Mouse (Mus musculus): ENCODE results near the gene Mcoln3. TPM values are rescaled to one million over a fixed set of nuclear protein-coding genes. Genes with fewer than 3 reads are reported as not detected.

Mcoln3 gene
- total RNA-seq, 1 experiment from 2014 or later, result 2.8 TPM

DNA sequence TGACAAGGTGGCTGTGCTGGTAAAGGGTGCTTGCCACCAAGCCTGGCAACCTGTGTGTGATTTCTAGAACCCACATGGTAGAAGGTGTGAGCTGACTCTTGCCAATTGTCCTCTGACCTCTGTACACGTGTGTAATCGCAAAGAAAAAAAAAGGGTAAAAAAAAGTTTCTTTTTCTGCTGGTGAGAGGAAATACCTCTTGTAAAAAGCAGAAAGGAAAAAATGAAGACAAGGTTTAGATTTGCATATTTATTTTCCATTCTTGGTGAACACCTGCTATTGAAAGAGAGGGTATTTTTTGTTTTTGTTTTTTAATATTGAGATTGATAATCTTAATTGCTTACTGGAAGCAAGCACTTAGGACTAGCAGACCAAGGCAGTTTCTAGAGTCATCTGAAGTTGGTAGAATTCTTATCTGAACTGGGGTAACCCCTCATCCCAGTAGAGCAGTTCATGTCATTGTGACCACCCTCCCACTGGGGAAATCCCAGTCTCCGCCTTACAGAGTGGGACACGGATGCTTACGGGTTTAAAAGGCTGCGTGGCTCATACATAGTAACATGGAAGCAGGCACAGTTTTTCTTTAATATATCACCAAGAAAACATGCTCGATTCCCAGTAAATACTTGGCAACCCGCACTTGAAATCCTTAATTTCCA, 5.7 kb downstream of the Mcoln3 start:
- ATAC-seq (ENCODE audit: extremely low read depth, insufficient number of reproducible peaks, low FRiP score, poor library complexity, severe bottlenecking), result 0 out of 2 replicates have a peak, but pooled peaks have one; percentile 4

DNA sequence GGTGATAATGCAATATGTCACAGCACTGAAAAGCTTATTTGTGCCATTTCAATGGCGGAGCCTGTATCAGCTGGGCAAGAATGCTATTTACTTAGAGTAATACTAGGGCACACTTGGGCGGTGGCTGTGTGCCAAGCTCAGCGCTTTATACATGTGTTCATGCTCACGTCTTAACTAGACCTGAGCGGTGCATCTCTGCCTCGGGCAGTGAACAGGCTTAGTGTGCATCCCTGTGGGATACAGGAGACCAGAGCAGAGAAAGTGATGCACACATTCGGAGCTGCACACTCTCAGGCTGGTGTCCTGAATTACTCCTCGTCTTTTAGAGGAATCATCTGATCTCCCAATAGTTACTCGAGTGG, 6.2 kb downstream of the Mcoln3 start:
- no peak for ATAC-seq (ENCODE audit: extremely low read depth, insufficient number of reproducible peaks, low FRiP score, poor library complexity, severe bottlenecking)

DNA sequence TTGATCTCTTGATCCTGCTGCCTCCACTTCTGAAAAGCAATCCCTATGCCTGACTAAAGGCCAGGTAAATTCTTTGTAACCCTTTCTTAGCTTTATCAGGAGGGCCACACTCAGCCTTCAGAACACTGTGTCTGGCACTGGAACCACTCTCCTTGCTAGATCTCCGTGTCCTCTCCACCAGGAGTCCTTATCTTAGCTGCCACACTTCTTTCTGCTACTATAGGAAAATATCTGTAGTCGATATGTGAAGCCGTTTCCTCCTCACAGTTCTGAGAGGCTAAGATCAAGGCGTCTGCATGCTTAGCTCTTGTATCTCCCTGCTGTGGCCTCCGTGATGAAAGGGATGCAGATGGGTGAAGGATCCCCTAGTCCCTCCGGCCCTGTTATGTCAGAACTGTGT, 10.0 kb downstream of the Mcoln3 start:
- ATAC-seq (ENCODE audit: extremely low read depth, insufficient number of reproducible peaks, low FRiP score, poor library complexity, severe bottlenecking), result no peak

DNA sequence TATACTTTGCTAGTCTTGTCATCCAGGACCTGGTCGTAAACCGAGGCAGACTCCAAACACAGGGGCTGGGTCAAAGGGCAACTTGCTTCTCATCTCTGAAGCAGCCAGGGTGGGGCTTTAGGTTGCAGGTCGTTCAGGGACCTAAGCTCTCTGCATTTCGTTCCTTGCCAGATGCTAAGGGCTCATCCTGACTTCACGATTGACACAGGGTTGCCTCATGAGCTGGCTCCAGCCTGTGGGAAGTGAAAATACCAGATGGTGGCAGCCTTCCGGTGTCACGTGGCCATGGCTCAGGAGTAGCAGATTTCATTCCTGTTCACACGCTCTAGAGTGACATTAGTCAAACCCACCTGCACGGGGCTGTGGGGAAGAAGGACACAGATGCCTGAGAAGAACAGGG, 17.6 kb downstream of the Mcoln3 start:
- no peak for ATAC-seq (ENCODE audit: extremely low read depth, insufficient number of reproducible peaks, low FRiP score, poor library complexity, severe bottlenecking)

DNA sequence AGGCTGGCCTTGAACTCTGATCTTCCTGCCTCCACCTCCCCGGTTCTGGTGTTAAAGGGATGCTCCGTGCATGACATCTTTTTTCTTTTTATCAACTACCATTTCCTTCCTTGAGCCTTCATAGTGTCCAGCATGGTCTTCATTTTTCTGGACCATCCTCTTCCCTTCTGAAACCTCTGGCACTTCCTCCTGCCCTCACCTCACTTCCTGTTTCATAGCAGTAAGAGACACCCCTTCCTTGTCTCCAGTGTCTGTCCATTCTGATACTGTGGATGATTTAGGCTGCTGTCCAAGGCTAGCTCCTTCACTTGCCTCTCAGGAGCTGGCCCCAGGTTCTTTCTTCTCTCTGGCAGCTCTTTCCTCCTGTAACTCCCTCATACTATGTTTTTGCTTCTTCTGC, 18.2 kb downstream of the Mcoln3 start:
- ATAC-seq (ENCODE audit: extremely low read depth, insufficient number of reproducible peaks, low FRiP score, poor library complexity, severe bottlenecking), result no peak

DNA sequence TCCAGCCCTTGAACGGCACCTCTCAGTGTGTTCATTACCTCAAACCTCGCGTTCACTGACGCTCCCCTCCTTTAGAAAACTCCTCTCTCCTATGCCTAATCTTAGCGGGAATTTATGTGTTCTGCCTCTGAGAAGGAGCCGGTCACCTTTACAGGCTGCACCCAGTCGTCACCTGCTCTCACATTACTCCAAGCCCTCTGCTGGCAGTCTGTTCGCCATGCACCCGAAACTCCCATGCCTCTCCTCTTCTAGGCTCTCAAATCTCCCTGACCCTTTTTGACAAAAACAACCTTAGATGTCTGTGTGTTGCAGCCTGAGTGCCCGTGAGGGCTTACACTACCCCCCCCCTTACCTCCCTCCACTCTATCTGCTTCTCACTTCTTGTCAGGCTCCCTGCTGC, 19.2 kb downstream of the Mcoln3 start:
- peak; percentile 39; the same call in 1 of the 2 replicates for ATAC-seq (ENCODE audit: extremely low read depth, insufficient number of reproducible peaks, low FRiP score, poor library complexity, severe bottlenecking)

DNA sequence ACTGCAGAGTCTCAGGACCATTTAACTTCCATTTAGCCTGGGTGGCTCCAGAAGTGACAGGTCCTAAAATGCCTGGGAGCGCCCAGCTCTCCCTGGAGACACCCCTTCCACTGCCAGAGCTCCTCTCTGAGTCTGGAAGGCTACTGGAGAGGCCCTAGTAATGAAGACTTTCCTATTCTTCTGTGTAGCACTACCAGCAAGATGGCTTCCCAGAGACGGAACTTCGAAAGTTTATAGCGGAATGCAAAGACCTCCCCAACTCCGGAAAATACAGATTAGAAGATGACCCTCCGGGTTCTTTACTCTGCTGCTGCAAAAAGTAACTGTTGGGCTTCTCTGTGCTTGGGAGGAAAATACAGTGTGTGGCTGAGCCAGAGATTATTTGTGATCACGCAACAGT, 23.0 kb downstream of the Mcoln3 start:
- ATAC-seq (ENCODE audit: extremely low read depth, insufficient number of reproducible peaks, low FRiP score, poor library complexity, severe bottlenecking), result no peak

DNA sequence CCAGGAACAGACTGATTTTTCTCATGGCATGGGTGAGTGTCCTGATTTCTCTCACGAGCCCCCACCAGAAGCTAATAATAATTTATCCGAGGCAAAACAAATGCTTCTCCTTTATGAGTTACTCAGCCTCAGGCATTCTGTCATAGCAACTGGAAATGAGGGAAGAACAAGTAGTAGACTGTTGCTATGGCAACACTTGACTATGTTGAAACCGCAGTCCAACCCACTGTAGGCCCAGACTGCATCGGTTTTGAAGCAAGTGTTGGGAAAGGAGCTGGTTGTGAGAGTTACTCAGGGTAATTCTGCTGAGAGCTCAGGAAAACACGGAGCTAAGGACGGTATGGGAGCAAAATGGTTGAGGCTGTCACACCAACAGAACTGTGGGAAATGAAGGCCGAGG, 25.3 kb downstream of the Mcoln3 start:
- ATAC-seq (ENCODE audit: extremely low read depth, insufficient number of reproducible peaks, low FRiP score, poor library complexity, severe bottlenecking), result no peak

DNA sequence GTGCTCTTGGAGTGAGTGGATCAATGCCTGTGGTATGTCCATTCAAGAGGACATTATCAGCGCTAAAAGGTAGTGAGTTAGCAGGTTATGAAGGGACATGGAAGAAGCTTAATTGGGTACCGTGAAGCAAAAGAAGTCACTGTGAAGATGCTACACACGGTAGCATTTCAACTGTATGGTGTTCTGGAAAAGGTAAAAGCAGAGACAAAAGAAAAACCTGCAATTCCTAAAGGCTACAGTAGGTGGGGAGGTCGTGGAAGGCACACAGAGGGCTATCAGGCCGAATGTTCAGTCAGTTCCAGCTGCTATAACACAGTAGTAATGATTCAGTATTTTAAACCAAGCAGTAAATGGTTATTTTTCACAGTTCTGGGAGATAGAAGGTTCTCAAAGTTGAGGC, 28.3 kb downstream of the Mcoln3 start:
- ATAC-seq (ENCODE audit: extremely low read depth, insufficient number of reproducible peaks, low FRiP score, poor library complexity, severe bottlenecking), result peak; percentile 64; the same call in 1 of the 2 replicates

DNA sequence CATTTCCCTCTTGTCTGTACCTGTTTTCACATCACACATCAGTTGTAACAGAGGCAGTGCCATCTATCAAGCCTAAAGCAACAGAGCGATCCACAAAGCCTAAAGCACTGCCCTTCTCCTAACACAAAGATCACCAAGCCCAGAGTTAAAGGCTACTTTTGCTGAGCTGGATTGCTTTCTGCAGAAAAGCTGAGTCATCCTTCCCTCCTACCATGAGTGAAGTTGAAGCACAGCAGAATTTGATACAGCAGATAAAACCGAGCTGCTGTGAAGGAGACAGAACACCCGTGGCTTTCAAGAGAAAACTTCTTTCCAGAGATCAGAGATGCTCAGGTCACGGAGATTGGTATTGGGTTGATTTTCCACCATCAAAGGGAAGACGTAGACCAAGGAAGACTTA, 28.9 kb downstream of the Mcoln3 start:
- no peak for ATAC-seq (ENCODE audit: extremely low read depth, insufficient number of reproducible peaks, low FRiP score, poor library complexity, severe bottlenecking)

DNA sequence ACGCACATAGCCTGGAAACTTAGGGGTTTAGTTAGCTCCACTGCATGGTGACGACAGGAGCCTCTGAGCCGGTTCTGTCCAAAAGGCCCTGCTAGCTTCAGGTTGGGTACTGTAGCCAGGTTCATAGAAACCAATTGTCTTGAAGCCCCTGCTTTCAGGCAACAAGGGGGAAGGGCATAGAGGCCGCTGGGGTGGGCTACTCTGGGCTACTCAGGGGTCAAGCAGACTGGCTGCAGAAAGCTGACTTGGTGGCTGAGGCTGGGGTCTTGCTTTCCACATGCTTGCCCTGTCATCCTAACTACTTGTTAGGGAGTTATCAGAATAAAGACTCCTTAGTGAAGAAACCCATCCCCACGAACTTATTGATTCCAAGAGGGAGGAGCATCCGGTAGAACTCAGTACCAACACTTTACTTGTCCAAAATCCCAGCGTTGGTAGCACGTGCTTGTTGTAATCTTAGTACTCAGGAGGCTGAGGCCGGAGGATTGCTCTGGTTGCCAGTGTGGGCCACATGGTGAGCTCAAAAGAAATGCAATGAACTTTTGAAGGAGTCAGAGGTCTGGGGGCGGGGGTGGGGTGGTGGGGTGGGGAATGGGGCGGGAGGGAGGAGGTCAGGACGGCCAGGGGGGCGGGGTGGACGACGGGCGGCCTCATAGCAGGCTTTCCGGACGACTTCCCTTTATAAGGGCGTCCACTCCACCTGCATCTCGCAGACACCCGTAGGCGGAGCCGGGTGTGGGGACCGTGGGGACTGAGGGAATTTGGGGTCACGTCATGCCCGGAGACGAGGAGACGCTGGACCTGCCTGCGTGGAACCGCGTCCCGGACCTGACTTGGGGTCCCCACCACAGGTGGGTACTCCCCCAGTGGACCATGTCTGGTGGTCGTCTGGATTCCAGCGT, 32.2 kb downstream of the Mcoln3 start, which contains the start of gene Mcoln2:
Gene Mcoln2, plus strand, starts transcription at position 678 of the 902 bp plus-strand sequence.
- peak; percentile 41; the same call in 1 of the 2 replicates for ATAC-seq (ENCODE audit: extremely low read depth, insufficient number of reproducible peaks, low FRiP score, poor library complexity, severe bottlenecking)

DNA sequence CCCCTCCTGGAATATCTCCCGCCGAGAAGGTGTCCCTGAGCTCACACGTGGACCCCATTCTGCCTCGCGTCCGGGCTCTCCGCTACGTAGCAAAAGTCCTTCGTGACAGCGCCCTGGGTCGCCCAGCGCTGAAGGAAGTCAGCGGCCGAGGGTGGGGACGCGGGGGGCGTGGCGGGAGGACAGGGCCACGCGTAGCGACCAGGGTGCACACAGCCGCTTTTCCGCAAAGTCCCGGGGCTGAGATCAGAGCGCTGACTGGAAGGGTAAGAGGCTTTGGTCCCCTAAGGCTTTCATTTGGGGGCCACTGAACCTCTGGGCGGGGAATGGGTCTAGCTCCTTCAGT, 32.8 kb downstream of the Mcoln3 start:
- ATAC-seq (ENCODE audit: extremely low read depth, insufficient number of reproducible peaks, low FRiP score, poor library complexity, severe bottlenecking), result peak; percentile 54

DNA sequence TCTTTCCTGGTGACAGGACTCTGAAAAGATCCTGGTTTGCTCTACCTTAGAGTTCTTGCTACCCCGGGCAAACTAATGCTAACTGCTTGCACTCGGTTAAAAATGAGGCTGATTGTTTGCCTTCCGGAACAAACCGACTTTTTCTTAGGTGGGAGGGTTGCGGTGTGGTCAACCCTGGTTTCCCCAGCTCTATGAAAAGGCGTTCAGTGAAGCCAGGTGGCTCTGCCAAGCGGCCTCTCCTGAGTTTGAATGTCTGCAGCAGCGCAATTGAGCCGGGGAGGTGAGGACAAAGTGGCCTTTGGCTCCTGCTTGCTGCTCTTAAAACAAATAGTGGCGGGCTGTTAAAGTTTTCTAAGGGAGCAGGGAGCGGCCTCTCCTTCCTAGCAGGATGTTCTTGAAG, 33.3 kb downstream of the Mcoln3 start:
- ATAC-seq (ENCODE audit: extremely low read depth, insufficient number of reproducible peaks, low FRiP score, poor library complexity, severe bottlenecking), result no peak

DNA sequence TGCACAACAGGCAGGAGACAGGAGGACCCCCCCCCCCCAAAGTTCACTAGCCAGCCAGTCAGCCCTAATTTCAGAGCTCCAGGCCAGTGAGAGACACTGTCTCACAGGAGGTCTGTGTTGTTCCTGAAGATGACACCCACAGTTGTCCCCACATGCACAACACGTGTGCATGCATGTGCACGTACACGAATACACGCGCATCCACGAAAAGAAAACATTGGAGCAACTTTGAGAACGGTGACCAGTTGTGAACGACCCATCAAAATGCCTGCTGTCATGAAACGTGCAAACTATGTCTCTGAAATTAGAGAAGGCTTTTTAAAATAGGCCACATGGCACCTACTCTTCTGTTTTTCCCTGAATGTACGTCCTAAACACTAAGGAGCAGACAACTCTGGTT, 34.1 kb downstream of the Mcoln3 start:
- no peak for ATAC-seq (ENCODE audit: extremely low read depth, insufficient number of reproducible peaks, low FRiP score, poor library complexity, severe bottlenecking)

DNA sequence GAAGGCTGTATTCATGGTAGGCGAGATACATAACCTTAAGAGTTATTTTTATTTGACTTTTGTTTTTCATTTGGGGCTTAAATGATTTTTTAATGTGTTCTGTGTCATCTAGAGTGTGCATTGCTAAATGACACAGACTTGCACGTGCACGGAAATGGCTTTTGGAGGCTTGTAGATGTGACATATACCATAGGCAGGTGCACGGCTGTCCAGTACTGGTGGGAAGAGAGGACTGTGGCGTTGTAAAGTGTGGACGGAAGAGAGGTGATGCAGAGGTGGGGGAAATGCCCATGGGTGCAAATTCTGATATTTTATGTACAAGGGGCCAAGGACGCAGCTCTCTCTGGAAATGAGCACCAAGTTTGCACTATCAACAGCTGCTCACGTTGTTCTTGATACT, 34.5 kb downstream of the Mcoln3 start:
- ATAC-seq (ENCODE audit: extremely low read depth, insufficient number of reproducible peaks, low FRiP score, poor library complexity, severe bottlenecking), result no peak

DNA sequence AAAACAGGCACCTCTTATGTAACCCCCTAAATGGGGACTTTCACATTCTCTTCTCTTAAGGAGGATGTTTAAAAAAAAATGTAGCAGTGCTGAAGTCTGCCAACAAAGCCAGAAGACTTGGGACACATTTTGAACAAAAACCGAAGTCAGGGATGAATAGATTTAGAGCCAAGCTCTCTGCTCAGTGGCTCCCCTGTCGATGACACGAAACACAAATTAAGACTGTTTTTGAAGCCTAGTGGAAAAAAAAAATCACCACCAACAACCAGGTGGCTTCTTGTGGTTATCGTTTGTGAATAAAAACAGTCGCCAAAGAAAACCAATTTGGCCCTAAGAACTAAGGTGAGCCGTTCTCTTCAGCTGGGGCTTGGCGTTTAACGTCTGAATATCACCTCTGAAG, 35.1 kb downstream of the Mcoln3 start:
- no peak for ATAC-seq (ENCODE audit: extremely low read depth, insufficient number of reproducible peaks, low FRiP score, poor library complexity, severe bottlenecking)

DNA sequence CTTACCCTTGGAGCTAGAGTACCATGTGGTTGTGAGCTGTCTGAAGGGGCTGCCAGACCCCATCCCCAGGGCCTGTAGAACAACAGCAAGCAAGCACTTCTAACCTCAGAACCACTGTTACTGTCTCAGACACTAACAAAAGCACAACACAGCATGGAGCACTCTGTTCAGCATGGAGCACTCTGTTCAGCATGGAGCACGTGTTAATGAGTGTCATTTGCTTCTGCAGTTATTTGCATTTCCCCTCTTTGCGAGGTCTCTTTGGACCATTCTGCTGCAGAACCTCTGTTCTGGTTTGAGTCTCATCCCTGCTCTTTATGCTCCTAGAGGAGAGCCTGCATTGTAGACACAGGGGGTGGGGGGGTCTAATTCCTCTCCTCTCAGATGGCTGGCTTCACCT, 35.7 kb downstream of the Mcoln3 start:
- no peak for ATAC-seq (ENCODE audit: extremely low read depth, insufficient number of reproducible peaks, low FRiP score, poor library complexity, severe bottlenecking)

DNA sequence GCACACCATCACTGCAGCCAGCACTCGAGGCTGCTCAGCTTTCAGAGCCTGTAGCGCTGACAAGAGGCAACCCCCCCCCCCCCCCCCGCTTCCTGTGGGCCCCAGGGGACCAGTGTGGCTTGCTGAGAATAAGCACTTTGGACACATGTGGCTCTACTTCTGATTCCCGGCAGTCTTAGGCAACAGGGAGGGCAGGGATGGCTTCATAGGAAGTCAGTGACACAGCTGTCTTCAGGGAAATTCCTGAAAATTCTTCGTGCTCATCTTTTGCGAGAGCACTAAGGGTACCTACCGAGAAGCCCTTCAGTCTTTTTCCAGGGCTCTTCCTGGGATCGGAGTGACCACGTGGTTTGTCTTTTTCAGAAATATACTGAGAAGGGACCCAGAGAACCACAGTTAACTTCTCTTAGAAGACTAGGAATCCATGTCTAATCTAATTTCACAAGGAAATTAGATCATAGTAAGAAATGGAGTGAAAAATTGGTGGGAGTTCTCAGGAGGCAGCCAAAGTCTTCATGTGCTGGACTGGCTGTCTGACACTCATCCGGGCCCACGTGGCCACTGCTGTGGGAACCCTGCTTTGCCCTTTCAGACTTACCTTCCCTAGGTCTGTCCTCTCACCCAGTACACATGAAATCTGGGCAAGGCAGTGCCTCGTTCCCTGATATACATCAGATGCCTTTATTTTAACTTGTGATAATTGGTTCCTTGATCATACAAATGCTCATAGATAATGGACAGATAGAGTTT, 36.8 kb downstream of the Mcoln3 start:
- 0 out of 2 replicates have a peak, but pooled peaks have one; percentile 33 for ATAC-seq (ENCODE audit: extremely low read depth, insufficient number of reproducible peaks, low FRiP score, poor library complexity, severe bottlenecking)

DNA sequence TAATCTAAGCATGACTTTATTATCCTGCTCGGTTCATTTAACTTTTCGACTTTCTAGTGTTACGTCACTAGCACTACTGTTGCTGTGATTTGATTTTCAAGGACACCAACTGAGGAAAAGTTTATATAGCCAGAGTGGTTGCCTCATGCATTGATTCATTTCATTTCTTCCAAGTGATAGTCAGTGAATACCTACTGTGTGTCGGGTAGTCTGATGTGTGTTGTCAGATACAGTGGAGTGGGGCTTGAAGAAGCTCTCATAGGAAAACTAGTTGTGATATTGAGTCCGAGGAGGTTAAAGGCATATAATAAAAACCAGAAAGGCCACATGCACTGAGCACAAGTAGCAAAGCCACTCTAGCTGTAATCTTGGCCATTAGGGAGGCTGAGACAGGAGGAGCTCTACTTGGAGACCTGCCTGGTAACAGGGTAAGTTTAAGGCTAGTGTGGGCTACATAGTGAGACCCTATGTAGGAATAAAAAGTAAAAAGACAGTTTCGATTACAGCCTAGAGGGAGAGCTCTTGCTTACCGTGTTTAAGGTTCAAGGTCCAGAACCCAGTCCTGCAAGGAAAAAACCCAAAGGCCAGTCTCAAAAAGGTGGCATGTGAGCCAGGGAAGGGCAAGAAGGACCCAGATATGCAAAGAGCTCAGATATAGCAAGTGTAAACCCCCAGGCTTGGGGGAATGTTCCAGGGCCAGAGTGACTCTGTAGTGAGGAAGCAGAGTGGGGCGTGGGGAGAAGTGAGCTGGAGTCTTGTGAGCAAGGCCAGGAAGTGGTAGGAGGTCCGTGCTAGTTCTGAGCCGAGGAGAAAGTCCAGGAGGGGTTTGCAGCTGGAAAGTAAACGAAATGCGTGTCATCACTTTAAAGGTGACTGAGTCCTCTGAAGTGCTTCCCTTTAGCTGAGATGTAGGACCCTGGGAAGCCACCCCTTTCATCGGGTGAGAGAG, 38.7 kb downstream of the Mcoln3 start:
- ATAC-seq (ENCODE audit: extremely low read depth, insufficient number of reproducible peaks, low FRiP score, poor library complexity, severe bottlenecking), result no peak

All from neutrophil, adult 5-6 weeks (primary cell).